Mouse (Mus musculus): ENCODE measurements around the gene Grasp.

DNA sequence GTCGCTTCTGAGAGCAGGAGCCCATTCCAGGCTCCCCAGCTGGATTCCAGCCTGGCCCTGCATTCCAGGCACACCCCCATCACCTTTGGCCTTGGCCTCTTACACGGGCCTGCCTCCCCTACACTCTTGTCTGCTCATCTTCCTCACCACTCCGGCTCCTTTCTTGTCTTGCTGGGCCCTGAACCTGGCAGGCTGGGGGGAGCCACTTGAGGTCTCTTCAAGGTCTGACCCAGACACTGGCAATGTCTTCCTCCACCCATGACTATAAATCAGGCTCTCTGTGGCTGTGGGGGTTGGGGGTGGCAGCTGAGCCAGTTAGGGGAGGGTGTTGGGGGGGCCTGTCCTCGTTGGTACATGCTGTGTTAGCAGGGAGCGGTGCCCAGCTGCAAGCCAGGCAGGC, 54.6 kb downstream of the Grasp start:
- TF ChIP-seq CTCF (IDR thresholded peaks at IDR 0.05; ENCODE audit: low read depth, low read length) (no peak), TAL1 (conservative IDR thresholded peaks at IDR 0.05; ENCODE audit: low read depth, low read length) (no peak)
